Mouse (Mus musculus) erythroblast, adult 5-6 weeks (primary cell): ENCODE results near the gene Nfe2. TPM values are rescaled to one million over a fixed set of nuclear protein-coding genes. Genes with fewer than 3 reads are reported as not detected.
"Not testable (repeated sequence)": the region's sequence is repeated elsewhere in the genome, so short reads cannot be mapped to it uniquely, and the experiment has no call there.

Experiments
- ATAC-seq: replicated peaks from 2 replicates; pipeline ENCODE4 v1.8.0; 2016; ENCODE audit warnings: moderate number of reproducible peaks, mild to moderate bottlenecking, moderate TSS enrichment, inconsistent platforms; ENCODE audit not compliant: poor library complexity, low FRiP score, severe bottlenecking
- total RNA-seq, 2 experiments: library from RNA; stranded (forward) in 1 of 2; stranded (reverse) in 1 of 2; fragments of 150-400 nt in 1 of 2; fragments of 200-764, 138-1000 nt in 1 of 2; gene quantifications; 2 replicates each; pipeline versions ENCODE4 v1.2.3 to v1.2.4; 2015 to 2017; ENCODE audit warnings: low replicate concordance in 2 of 2

The Nfe2 gene
- total RNA-seq, 2 experiments from 2014 or later: 473 to 671 TPM

GRCm38 (mm10) chr15:103253352-103253751 is 4.9 kb downstream of the Nfe2 start:
- no peak for ATAC-seq

- ATAC-seq: peak; percentile 48
Measured at GRCm38 (mm10) chr15:103252660-103253059, 5.5 kb downstream of the Nfe2 start.

- peak; percentile 62 for ATAC-seq
Measured at GRCm38 (mm10) chr15:103251595-103251994, 6.6 kb downstream of the Nfe2 start.

GRCm38 (mm10) chr15:103250195-103250740 is 7.9 kb downstream of the Nfe2 start:
- ATAC-seq: peak; percentile 21

GRCm38 (mm10) chr15:103249511-103249910 is 8.7 kb downstream of the Nfe2 start:
- ATAC-seq: not testable (repeated sequence)

- ATAC-seq: no peak
Measured at GRCm38 (mm10) chr15:103248401-103249313, 9.5 kb downstream of the Nfe2 start.

- no peak for ATAC-seq
Measured at GRCm38 (mm10) chr15:103247782-103248400, 10.3 kb downstream of the Nfe2 start.

GRCm38 (mm10) chr15:103247078-103247781 is 11.0 kb downstream of the Nfe2 start:
- no peak for ATAC-seq

GRCm38 (mm10) chr15:103245616-103246015 is 12.6 kb downstream of the Nfe2 start:
- ATAC-seq: peak; percentile 50; the same call in 1 of the 2 replicates

- ATAC-seq: no peak
Measured at GRCm38 (mm10) chr15:103242885-103243284, 15.3 kb downstream of the Nfe2 start.

- not testable (repeated sequence) for ATAC-seq
Measured at GRCm38 (mm10) chr15:103241071-103242018, 16.9 kb downstream of the Nfe2 start.

GRCm38 (mm10) chr15:103240160-103241028 is 17.8 kb downstream of the Nfe2 start, which contains the start of gene Hnrnpa1:
TSS of gene Hnrnpa1 (plus strand) at chr15:103240432.
- peak; percentile 84 for ATAC-seq

GRCm38 (mm10) chr15:103239685-103240159 is 18.5 kb downstream of the Nfe2 start, which contains the start of gene Cbx5:
TSS of gene Cbx5 (minus strand) at chr15:103239816.
- peak; percentile 70 for ATAC-seq

GRCm38 (mm10) chr15:103239130-103239684 is 19.0 kb downstream of the Nfe2 start:
- peak; percentile 73 for ATAC-seq

GRCm38 (mm10) chr15:103237295-103237694 is 20.9 kb downstream of the Nfe2 start:
- ATAC-seq: no peak

- no peak for ATAC-seq
Measured at GRCm38 (mm10) chr15:103233119-103233518, 25.1 kb downstream of the Nfe2 start.

GRCm38 (mm10) chr15:103228904-103229303 is 29.3 kb downstream of the Nfe2 start:
- ATAC-seq: no peak
